Mouse (Mus musculus) lung, embryonic 14.5 days (tissue): Measurements from ENCODE around the gene Klrb1b. TPM values are rescaled to one million over a fixed set of nuclear protein-coding genes. Genes with fewer than 3 reads are reported as not detected.
"Not testable (repeated sequence)": the region's sequence is repeated elsewhere in the genome, so short reads cannot be mapped to it uniquely, and the experiment has no call there.

ENCODE experiments used
- ATAC-seq: fragments of 200-750 bp; cut with Nextera tagmentation; 2 replicates; pipeline ENCODE4 v1.8.0; 2017; ENCODE audit warnings: mild to moderate bottlenecking, moderate TSS enrichment, moderate library complexity; ENCODE audit not compliant: insufficient read depth
- DNase-seq: peaks from one replicate; pipeline ENCODE4 v3.0.0-alpha.2; 2015
- H3K27ac ChIP-seq: fragments of 300-500 bp; sonication (generic); 2 replicates; pipeline ENCODE4 v1.5.1; 2014; ENCODE audit warnings: low read depth, mild to moderate bottlenecking, moderate library complexity
- H3K27me3 ChIP-seq: fragments of 300-500 bp; sonication (generic); 2 replicates; pipeline ENCODE4 v1.6.1; 2014; ENCODE audit warnings: low read length, control low read depth; ENCODE audit not compliant: insufficient read depth
- H3K36me3 ChIP-seq: fragments of 300-500 bp; sonication (generic); 2 replicates; pipeline ENCODE4 v1.6.1; 2014; ENCODE audit warnings: control low read depth; ENCODE audit not compliant: insufficient read depth
- H3K4me1 ChIP-seq: fragments of 300-500 bp; sonication (generic); 2 replicates; pipeline ENCODE4 v1.6.1; 2014; ENCODE audit warnings: antibody characterized with exemption, control low read depth; ENCODE audit not compliant: insufficient read depth
- H3K4me2 ChIP-seq: fragments of 300-500 bp; sonication (generic); 2 replicates; pipeline ENCODE4 v1.6.1; 2014; ENCODE audit warnings: mild to moderate bottlenecking
- H3K4me3 ChIP-seq: fragments of 300-500 bp; sonication (generic); 2 replicates; pipeline ENCODE4 v1.5.1; 2014; ENCODE audit warnings: low read depth, low read length
- H3K9ac ChIP-seq: fragments of 300-500 bp; sonication (generic); 2 replicates; pipeline ENCODE4 v1.6.1; 2014
- H3K9me3 ChIP-seq: fragments of 300-500 bp; sonication (generic); 2 replicates; pipeline ENCODE4 v1.6.1; 2016; ENCODE audit warnings: low read depth, low read length, control low read depth
- CTCF ChIP-seq: IDR thresholded peaks from 2 replicates; pipeline ENCODE4 v1.5.1; 2016; ENCODE audit warnings: antibody characterized with exemption, low read depth
- WGBS: fragments of 180-500 bp; shearing (Covaris S2); extraction: QIAGEN DNeasy Blood & Tissue Kit; methylation state at CpG from one replicate; pipeline ENCODE4 v1.1.7; 2014; 5-methylcytosine and 5-hydroxymethylcytosine counted together
- polyA plus RNA-seq: library from polyadenylated mRNA; unstranded; fragments of >200 nt; fragmentation: Nextera tagmentation; extraction: Ambion mirVana; gene quantifications from 2 replicates; pipeline ENCODE4 v1.2.1, GENCODE M21; 2014

Gene Klrb1b
- polyA plus RNA-seq, 1 experiment from 2014 or later, result not detected

DNA sequence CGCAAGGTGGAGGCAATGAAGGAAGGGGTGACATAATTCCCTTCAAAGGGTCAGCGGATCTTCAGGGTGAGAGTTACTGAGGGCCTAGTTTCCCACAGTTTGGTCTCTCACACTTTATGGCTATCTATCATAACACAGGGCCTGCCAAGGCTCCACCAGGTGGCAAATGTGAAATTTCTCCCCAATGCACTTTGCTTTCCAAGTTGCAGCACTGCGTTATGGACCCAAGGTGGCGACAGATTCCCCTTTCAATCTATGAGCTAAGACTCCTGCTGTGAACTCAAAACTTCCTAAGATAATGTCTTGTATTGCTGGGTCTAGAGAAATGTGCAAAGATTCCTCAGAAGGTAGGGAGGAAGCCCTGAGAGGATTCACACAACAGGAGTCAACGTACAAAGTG lies 17.6 kb downstream of the Klrb1b start:
- no peak overlapping the region for H3K4me3 ChIP-seq
- TF ChIP-seq CTCF, result peak; percentile 64
- no peak overlapping the region for H3K9ac ChIP-seq
- H3K36me3 ChIP-seq, result no peaks in the 10 kb centered on the region
- H3K27me3 ChIP-seq, result no peaks in the 10 kb centered on the region
- DNase-seq (peak; percentile 68), ATAC-seq (no peak)
- H3K4me1 ChIP-seq, result no peaks in the 10 kb centered on the region
- H3K4me2 ChIP-seq, result no peak overlapping the region
- H3K9me3 ChIP-seq, result no peaks in the 10 kb centered on the region
- no peak overlapping the region for H3K27ac ChIP-seq
- 86% methylated on average over 5 of the region's 5 CpGs for WGBS

DNA sequence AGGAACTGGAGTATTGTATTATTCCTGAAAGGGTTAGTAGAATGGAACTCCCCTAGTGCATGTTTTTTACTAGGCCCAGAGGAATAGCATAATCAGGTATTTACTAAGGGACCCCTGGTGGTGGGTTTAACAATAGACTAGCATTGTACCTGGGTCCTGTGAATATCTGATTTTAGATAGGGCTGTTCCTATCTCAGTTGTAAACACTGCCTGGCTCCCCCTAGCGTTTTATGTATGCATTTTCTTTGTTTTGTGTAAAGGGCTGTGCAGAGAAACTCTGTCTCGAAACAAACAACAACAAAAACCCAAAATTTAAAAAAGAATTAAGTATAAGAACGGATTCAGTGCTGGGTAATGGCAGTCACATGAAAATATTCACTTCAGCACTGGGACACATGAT lies 19.1 kb downstream of the Klrb1b start:
- Histone ChIP-seq H3K27me3 (no peaks in the 10 kb centered on the region), H3K4me1 (no peaks in the 10 kb centered on the region), H3K36me3 (no peaks in the 10 kb centered on the region), H3K4me2 (no peak overlapping the region), H3K4me3 (no peak overlapping the region), H3K27ac (no peak overlapping the region), H3K9ac (no peak overlapping the region), H3K9me3 (no peaks in the 10 kb centered on the region)
- ATAC-seq, result no peak
- no peak for DNase-seq
- TF ChIP-seq CTCF, result peak; percentile 31
- WGBS, result 67% methylated on average over 3 of the region's 3 CpGs

DNA sequence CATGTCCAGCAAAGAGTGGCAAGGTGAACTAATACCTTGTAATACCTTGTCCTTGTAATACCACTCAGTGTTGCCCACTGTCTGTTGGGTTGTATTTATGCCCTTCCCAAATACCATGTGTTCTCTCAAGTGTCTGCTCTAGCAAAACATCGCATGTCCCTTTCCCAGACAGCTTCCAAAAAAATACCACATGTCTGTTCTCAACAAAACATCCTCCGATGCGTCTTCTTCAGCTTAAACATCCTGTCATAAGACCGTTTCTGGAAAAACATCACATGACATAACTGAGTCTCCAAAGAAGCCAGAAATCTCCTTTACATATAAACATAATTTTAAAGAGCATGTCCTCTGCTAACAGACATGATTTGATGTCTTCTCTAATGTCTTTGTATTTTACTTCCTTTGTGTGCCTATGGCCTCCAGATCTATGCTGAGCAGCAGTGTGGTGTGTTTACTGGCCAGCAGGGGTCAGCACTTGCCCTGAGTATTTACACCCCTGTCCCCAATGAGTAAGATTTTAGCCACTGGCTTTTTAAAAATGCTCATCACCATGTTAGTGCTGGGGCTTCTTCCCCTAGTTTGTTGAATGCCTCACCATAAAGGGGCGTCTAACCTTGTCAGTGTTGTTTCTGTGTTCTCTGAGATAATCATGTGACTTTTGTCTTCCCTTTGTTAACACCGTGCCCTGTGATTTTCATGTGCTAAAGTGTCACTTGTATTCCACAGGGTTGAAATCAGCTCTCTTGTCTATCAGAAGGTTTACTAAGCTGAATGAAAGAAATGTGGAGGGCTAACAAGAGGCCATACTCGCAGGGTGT lies 21.1 kb downstream of the Klrb1b start:
- H3K4me3 ChIP-seq, H3K27ac ChIP-seq, H3K27me3 ChIP-seq, ATAC-seq, H3K4me1 ChIP-seq, H3K36me3 ChIP-seq, H3K4me2 ChIP-seq, H3K9ac ChIP-seq, H3K9me3 ChIP-seq: not testable (repeated sequence)
- WGBS, result 48% methylated on average over 7 of the region's 7 CpGs
- peak; percentile 72 for TF ChIP-seq CTCF
- peak; percentile 85 for DNase-seq

DNA sequence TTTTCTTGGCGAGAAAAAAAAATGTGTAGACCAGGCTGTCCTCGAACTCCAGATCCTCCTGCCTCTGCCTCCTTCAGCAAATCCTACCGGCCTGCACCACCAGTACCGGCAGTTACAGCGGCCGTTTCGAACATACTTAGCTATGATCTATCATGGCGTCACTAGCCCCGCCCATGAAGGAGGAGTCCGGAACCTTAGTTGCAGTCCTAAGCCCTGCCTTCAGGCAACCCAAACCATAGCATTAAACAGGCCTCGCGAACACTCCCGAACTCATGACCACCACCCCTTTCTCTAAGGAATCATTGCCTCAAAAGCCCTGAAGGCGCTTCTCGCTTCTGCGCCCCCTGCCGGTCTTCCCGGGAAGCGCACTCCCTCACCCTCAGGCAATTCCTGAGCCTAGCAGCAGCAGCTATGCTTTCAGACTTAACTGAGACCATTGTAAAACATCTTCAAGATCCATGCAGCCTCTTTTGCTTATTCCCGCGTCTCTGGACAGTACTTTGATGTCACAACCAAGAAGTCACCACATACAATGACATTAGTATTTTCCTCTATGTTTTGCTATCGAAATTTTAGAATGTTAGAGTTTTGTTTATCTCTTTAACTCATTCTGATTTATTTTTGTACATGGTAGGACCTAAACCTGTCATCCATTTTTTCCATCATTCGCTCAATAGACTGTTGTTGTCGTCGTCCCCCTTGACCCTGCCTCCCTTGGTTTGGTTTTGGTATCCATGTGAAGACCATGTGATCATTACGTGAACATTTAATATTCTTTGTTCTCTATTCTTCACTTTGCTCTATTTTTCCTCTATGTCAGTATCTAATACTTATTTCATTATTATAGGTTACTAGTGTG lies 22.9 kb downstream of the Klrb1b start:
- ATAC-seq (peak; percentile 95), DNase-seq (peak; percentile 98)
- no peaks in the 10 kb centered on the region for H3K36me3 ChIP-seq
- H3K27ac ChIP-seq, result peak overlapping the region; percentile 81; the same call in 1 of the 2 replicates
- H3K9ac ChIP-seq, result peak overlapping the region; percentile 55
- 5% methylated on average over 26 of the region's 26 CpGs for WGBS
- peak; percentile 99 for TF ChIP-seq CTCF
- H3K9me3 ChIP-seq, result no peaks in the 10 kb centered on the region
- H3K4me3 ChIP-seq, result peak overlapping the region; percentile 46
- peak overlapping the region; percentile 73 for H3K4me2 ChIP-seq
- no peaks in the 10 kb centered on the region for H3K27me3 ChIP-seq
- no peaks in the 10 kb centered on the region; the same call in 1 of the 2 replicates for H3K4me1 ChIP-seq

DNA sequence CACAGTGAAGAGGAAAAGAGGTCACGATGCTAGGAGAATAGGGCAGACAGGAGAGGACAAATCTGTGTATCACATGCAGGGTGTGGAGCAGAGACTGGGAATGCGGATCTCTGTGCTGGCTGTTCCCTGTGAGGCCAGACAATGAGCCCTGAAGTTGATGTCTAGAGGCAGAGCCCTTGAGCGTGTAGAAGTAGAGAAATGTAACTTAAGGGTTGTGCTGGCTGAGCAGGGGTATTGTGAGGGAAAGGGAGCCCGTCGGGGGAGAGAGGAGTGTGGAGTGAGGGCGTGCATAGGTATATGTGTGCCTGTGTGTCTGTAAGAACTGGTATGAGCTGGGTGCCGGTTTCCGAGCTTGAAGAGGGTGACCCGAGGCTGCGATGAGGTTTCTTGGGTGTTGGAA lies 23.6 kb downstream of the Klrb1b start:
- Histone ChIP-seq H3K4me3 (peak overlapping the region; percentile 46), H3K9me3 (no peaks in the 10 kb centered on the region), H3K9ac (peak overlapping the region; percentile 55), H3K4me1 (no peaks in the 10 kb centered on the region; the same call in 1 of the 2 replicates), H3K4me2 (peak overlapping the region; percentile 73), H3K27ac (peak overlapping the region; percentile 81; the same call in 1 of the 2 replicates), H3K27me3 (no peaks in the 10 kb centered on the region), H3K36me3 (no peaks in the 10 kb centered on the region)
- TF ChIP-seq CTCF, result no peak
- peak; percentile 57 for ATAC-seq
- DNase-seq, result no peak
- WGBS, result 12% methylated on average over 10 of the region's 10 CpGs

DNA sequence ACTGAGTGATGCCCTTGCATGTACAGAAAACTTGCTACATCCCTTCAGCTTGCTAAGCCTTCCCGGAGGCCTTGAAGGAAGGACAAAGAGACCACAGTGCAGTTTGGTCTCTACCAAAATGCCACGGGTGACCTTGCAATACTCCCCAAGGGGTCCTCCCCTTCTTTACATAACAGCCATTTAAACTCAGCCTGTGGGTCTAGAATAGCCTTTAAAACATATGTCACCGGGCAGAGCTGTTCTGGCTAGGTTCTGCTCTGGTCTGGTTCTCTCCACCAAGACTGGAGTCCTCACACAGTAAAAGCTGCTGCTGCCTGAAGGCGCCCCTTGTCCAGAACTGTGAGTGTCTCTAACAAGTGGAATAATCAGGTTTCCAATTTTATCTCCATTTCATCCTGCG lies 25.4 kb downstream of the Klrb1b start:
- not testable (repeated sequence) for H3K27me3 ChIP-seq, H3K36me3 ChIP-seq, H3K9ac ChIP-seq, DNase-seq, H3K4me2 ChIP-seq, H3K4me3 ChIP-seq, H3K9me3 ChIP-seq, ATAC-seq, H3K27ac ChIP-seq, H3K4me1 ChIP-seq
- WGBS, result 77% methylated on average over 5 of the region's 5 CpGs

DNA sequence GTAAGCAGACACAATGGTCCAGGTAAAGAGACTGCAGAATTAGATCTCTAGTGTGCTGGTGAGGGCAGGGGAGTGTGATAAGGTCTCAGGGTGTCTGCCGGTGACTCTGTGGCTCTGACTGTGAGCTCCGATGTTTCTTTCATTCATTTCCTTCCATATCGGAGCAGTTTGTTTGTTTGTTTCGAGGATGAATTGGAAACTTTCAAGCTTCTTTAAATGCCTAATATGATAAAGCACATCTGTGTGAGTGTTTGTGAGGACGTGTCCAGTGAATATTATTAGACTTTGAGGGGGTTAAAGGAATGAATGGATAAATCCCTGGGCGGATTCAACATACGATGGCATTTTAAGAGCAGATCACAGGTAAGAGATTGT lies 26.2 kb downstream of the Klrb1b start:
- 16% methylated on average over 7 of the region's 7 CpGs for WGBS
- Histone ChIP-seq H3K4me2 (peak overlapping the region; percentile 57), H3K4me1 (no peaks in the 10 kb centered on the region; the same call in 1 of the 2 replicates), H3K27ac (peak overlapping the region; percentile 43; the same call in 1 of the 2 replicates), H3K9me3 (no peaks in the 10 kb centered on the region), H3K36me3 (no peaks in the 10 kb centered on the region), H3K4me3 (peak overlapping the region; percentile 57), H3K27me3 (no peaks in the 10 kb centered on the region), H3K9ac (peak overlapping the region; percentile 65)
- ATAC-seq, result no peak
- TF ChIP-seq CTCF, result no peak
- peak; percentile 26 for DNase-seq
